Mouse (Mus musculus): Measurements from ENCODE around the gene P2rx4.
"Not testable (repeated sequence)": the region's sequence is repeated elsewhere in the genome, so short reads cannot be mapped to it uniquely, and the experiment has no call there.

P2rx4 gene

DNA sequence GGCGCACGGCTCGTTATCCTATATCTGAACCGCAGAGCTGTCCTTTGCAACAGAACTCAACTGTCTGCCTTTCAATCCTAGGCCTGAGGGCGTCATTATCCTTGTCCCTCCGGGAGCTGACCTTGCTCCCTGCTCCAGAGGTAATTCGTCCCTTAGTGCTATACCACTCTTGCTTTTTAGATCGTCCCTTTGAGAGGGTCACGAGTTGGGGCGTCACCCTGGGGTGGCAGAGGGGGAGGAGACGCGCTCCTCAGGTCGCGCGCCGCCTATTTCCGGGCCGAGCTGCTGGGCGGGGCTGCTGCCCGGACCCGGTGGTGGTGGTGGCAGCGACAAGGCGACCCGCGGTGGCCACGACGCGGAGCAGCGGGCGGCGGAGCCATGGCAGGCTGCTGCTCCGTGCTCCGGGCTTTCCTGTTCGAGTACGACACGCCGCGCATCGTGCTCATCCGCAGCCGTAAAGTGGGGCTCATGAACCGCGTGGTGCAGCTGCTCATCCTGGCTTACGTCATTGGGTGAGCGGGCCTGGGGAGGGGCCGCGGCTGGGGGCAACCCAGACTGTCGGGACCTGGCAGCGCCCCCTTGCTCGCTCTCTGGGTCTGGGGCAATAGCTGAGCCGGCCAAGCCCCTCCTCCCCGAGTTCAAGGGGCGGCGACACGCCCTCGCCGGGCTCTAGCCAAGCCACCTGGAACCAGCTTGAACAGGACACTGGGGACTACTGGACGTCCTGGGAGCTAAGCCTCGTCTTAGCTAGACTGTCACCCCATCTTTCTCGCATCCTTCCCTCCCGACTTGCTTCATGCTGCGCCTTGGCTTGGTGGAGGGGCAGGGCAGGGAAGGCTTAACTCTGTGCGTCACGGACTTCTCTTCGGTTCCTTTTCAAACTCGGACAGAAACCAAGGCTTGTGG, at the start of gene P2rx4:
P2rx4 (plus strand) TSS at position 269 of the 906 bp plus-strand sequence.
- DNase-seq (ENCODE audit: low spot score): peak; percentile 70

DNA sequence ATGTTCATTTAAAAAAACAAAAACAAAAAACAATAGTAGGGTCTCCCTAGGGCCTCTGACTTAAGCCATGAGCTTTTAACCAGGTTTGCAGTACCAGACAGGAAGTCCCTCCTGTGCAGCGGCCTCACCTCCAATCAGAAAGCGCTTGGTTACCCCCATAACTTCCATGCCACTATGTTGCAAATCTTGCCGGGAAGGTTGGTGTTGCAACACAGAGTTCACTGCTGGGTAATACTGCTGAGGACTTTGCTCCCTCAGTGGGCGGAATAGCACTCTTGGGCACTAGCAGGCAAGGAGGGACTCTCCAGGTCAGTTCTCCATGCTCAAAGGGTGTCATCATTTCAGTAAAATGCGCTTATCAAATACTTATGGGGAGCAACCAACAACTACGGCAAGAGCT, 44.8 kb upstream of the P2rx4 start:
- DNase-seq (ENCODE audit: low spot score): no peak

DNA sequence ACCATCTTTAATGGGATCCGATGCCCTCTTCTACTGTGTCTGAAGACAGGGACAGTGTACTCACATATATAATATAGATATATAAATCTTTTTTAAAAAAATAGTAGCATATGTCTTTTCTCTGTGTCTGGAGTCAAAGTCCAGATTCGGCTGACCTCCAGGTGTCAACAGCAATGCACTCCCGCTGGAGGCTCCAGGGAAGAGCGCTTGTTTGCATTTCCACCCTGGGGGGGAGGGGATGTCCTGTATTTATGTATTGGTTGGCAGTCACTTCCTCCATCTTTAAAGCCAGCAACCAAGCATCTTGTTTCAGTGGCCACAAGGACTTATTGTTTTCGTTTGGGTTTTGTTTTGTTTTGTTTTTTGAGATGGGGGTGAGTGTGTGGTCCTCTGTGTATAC, 42.3 kb upstream of the P2rx4 start:
- no peak for DNase-seq (ENCODE audit: low spot score)

DNA sequence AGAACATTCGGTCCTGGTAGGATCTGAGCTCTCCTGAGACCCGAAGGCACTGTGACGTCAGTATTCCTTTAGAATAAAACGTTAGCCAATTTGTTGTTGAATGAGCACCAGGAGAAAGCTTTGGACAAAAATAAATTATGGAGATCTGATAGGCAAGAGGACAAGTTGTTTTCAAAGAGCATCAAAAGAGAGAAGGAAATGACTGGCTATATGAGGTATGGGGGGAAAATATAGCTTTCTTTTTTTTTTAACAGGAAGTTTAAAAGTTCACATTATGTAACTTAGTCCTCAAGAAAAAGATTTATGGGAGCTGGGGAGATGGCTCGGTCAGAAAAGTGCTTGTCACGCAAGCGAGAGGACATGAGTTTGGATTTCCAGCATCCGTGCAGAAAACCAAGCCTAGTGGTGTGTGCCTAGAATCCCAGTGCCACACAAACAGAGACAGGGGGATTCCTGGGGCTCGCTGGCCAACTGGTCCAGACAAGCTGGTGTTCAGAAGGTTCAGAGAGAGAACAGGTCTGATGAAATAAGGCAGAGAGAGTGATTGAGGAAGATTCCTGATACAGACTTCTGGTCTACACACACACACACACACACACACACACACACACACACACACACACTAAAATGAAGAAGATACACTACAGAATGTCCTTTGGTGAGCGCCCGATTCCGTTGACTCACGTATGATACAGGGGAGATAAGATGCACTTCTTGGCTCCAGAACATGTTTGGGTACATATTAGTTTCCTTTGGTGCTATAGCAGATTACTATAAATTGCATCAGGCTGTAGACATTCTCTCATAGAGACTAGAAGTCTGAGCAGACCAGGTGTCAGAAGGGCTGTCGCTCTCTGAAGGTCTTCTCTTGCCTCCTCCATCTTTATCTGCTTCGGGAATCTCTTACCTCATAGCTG, 38.1 kb upstream of the P2rx4 start:
- no peak for DNase-seq (ENCODE audit: low spot score)

DNA sequence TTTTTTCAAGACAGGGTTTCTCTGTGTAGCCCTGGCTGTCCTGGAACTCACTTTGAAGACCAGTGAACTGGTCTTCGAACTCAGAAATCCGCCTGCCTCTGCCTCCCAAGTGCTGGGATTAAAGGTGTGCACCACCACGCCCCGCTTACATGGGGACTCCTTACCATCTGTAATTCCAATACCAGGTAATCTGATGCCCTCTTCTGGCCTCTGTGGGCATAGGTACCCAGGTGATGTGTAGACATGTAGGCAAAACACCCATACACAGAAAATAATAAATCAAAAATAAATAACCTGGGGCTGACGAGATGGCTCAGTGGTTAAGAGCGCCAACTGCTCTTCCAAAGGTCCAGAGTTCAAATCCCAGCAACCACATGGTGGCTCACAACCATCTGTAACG, 35.7 kb upstream of the P2rx4 start:
- not testable (repeated sequence) for DNase-seq (ENCODE audit: low spot score)

DNA sequence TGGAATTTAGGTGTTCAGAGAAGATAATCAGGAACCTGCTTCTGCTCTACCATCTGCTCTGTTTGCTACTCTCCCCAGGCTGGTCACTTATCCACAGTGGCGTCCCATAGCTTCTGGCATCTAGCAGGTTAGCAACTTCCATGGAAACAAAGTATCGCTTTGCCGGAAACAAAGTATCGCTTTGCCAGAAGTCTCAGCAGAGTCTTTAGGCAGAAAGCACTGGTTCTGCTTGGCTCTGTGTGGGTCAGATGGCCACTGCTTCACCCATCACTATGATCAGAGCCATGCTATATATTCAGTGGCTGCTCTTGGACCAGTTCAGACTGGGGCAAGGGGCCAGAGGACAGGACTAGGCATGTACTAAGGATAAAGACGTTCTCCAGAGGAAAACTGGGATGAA, 35.0 kb upstream of the P2rx4 start:
- DNase-seq (ENCODE audit: low spot score): no peak

DNA sequence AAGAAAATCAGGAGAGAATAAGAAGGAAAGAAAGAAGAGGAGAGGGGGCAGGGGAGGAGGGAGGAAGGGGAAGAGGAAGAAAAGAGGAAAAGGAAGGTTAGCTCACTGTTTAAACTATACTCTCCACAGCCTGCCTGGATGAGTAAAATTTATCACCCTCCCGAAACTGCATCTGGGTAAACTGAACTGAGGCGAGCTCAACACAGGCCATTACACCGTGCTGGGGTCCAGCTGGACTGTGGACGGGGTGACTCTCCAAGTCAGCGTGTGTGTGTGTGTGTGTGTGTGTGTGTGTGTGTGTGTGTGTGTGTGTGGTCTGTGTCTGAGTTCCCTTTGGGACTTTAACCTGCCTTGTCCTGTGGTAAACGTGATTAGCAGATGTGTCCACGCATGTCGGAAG, 31.3 kb upstream of the P2rx4 start:
- DNase-seq (ENCODE audit: low spot score): no peak

DNA sequence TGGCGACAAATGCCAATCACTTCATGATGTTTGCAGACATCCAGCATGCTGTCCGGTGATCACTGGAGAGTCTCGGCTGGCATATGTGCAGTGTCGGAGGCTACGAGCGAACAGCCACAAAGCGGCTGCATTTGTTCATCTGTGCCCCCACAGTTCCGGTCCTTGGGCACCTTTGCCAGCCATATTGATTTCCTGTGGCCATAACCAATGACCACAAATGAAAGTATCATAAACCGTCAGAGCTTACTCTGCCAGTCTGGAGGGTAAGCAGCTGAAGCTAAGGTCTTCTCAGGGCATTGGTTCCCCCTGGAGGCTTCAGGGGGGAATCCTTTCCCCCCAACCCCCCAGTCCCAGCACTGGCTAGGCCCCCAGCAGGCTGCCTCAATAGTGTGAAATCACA, 29.4 kb upstream of the P2rx4 start:
- no peak for DNase-seq (ENCODE audit: low spot score)

DNA sequence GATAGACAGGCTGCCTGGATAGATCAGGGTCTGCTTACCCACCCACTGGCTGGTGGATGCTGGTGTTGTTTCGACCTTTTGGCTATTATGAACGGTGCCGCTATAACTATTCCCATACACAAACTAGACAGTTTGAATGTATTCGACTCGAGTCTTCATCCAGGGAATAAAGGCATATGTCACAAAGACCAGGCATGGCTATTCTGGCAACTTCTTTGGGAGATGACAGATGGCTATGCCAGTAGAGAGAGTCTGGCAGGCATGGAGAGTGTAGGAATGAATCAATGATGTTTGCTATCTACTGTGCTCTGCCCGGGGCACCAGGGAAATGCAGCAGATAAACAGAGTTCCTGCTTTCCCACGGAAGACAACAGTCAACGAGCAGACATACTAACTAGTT, 27.5 kb upstream of the P2rx4 start:
- no peak for DNase-seq (ENCODE audit: low spot score)

DNA sequence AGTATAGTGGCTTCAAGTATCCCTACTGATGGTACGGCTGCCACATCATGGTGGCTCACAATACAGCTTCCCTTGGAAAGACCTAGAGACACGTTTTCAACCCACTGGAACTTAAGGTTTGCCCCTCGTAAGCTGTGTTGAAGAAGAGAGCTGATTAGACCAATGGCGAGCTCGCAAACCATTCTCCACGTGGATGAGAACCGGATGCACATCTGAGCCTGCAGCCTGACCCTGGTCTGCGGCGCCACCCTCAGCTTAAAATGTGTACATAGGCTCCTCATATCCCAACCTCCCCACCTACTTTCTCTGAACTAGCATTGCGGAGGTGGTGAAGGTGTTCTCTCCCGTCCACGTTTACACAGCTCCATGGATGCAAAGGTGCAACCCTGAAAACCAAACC, 26.1 kb upstream of the P2rx4 start:
- DNase-seq (ENCODE audit: low spot score): no peak

DNA sequence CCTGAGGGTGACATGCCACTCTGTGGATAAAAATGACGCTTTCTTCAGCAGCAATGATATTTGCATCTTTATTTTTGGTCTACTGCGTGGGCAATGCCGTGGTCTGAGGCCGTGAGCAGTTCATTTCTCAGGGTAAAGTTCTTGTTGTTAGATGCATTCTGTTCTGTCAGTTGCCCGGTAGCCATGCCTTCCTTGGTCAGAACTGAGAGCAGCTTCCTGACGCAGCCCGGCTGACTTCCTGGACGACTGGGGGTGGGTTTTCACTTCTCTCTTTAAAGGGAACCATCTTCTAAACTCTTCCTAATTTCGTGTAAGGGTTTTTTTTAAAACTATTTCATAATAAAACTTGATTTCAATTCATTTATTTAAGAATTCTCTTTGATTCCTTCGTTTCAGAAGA, 23.4 kb upstream of the P2rx4 start:
- DNase-seq (ENCODE audit: low spot score): no peak

DNA sequence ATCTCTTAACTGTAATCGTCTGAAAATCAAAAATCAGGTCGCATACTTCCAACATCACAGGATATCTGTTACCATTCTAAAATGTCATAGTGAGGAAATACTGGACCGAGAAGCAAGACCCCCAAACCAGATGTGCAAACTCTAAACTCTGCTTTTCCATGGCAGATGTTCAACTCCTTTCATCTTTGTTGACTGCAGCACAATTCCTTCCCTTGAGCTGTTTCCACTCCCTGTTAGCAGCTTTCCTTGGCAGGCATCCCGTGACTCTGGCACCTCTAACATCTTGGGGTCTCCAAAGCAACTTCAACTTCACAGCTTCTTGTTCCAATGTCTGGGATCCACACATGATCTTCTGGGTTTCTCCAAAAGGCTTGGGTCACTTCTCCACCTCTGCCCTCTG, 20.0 kb upstream of the P2rx4 start:
- no peak for DNase-seq (ENCODE audit: low spot score)

DNA sequence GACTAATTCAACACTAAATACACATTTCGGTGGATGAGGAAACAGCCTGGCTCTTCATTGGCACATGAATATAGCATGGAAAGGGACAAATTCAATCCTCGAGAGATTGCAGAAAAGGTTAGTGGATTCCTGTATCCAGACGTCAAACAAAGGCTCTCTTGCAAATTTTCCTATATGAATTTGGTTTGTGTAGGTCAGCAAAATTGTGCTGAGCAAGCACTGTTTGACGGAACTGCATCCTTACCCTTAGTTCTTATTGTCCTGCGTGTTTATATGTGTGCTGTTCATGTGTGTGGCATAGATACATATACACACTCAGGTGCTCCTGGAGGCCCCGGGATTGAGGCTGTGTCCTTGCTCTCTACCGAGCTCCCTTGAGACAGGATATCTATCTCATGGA, 18.2 kb upstream of the P2rx4 start:
- no peak for DNase-seq (ENCODE audit: low spot score)

DNA sequence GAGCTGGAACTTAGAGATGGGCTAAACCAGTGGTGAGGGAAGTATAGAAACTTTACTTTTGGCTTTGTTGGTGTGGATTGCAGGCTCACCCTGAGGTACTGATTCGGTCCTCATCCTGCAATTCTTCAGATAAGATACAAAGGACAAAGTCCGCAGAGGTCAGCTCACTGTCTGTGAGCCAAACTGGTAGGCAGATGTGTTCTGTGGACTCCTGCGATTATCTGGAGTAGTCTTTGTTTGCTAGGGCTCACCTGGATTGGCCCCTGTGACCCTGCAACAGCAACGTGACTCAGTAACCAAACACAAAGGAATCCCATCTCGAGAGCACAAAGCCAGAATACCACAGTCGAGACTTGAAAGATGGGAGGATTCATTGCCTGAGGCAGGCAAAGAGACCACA, 16.9 kb upstream of the P2rx4 start:
- no peak for DNase-seq (ENCODE audit: low spot score)

DNA sequence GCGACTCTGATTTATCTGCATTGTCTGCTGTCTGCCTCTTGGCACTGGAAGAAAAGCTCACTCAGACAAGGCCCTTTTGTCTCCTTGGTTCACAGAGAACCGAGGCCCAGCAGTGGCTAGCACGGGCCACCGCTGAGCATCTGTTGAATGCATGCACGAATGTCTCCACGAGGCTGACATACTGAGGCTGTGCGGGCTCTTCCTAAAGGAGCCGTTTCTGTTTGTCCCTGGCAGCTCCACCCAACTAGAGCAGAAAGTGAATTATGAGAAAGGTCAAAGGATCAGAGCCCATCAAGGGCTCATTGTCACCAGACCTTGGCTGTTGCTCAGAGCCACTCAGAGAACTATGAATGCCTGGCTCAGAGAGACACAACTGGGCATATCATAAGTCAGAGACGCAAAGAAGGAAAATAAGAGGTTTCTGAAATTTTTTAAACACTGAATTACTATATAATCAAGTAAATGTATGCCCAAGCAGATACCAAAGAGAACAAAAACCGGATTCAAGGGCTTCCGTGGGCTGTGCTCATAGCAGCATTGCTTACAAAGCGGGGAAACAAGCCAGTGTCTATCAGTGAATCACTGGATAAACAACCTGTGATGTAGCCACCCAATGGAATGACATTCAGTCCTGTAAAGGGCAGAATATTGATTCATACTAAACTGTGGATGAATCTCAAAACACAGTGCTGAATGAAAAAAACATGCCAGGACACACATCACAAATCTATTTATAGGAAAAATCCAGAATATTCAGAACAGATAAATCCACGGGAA, 13.7 kb upstream of the P2rx4 start:
- DNase-seq (ENCODE audit: low spot score): no peak

DNA sequence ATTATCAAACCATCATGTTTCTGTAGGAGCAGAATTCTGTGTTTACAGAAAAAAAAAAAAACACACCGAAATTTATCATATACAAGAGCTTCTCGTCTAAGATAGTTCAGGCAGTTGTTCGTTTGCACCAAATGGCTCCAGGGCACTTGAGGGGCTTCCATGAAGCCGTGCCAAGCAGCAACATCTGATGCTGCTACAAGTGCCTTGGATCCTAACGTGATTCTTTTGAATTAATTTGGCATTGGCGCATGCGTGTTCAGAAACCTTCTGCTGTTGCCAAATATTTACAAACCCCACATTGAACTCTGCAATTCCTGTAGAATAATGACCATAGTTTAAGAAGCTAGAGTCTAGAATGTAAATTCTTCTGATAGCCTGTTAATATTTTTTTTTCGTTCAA, 11.8 kb upstream of the P2rx4 start:
- DNase-seq (ENCODE audit: low spot score): no peak

DNA sequence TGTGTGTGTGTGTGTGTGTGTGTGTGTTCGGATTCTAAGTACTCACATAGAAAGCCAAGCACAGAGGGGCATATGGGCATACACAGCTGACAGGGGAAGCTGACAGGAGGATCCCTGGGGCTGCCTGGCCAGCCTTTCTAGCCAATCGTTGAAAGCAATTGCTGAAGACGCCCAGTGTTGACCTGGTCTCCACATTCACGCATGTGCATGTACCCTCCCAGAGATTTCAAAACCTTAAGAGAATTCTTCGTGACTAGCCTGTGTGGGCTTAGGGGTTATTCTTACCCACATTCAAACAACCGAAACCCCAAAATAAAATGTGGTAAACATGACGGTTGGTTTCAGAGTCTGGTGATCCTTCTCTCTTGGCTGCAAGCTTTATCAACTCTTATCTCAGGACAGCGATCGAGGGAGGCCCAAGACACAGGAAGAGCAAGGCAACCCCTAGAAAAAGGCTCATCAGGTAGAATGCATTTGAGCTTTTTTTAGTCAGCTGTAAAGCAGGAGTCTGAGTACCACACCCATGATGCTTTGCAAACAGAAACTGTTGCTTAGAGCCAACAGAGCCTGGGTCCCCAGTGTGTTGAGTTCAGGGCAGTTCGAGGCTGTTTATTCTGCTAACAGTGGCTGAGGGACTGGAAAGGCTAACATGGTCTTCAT, 9.2 kb upstream of the P2rx4 start:
- peak; percentile 19 for DNase-seq (ENCODE audit: low spot score)

DNA sequence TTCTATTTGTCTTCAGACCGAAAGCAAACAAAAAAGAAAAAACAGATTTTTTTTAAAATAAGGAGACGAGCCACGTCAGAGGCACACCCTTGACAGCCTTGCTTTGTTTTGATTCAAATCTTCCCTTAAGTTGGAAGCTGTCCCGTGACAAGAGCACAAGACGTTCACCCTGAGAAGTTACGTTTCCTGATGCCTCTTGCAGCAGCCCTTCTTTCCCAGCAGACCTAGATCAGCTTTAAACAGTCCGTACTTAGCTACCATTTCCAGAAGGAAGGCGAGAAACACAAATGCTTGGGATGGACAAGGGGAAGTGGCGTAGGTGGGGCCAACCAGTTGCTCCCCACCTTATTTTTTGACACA, 8.7 kb upstream of the P2rx4 start:
- no peak for DNase-seq (ENCODE audit: low spot score)

DNA sequence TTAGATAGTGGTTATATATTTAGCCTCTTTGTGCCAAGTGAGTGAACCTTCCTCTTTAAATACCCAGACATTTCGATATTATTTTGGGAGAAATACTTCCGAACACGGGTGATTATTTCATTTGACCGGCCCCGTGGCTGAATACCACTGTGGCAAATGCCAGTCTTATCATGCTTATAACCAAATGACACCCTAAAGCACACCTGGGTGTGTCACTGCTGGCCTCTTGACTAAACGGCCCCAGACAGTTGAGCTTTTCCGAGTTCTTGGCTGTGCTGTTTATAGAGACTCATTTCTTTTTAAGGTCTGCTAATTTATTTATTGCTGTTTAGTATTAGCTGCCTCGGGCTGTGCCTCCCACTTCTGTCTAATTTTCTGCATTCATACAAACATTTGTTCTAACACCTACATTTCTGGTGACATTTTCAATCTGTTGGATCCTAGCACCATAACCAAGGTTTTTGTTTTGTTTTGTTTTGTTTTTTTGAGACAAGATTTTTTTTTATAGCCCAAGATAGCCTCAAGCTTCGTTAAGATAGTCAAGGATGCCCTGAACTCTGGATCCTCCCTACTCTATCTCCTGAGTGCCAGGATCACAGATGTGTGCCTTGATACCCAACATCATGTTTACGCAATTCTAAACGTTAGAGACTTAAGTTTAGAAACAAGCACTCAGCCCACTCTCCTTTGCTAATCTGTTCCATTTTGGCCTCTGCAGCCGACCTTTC, 7.1 kb upstream of the P2rx4 start:
- no peak for DNase-seq (ENCODE audit: low spot score)

DNA sequence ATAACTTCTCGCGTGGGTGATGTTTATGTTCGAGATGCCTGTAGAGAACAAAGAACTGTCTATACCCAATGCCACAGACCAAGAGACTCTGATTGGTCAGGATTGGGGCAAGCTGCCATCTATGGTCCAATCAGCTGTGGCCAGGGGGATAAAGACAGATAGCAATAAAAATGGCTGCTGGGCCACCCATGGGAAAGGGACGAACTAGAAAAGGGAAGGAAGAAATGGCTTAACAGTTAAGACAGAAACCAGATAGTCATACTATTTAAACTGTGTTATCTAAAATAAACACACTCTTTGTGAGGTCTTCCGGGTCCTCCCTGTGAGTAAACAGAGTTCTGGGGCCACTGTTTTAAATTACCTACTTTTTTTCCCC, 6.5 kb upstream of the P2rx4 start:
- DNase-seq (ENCODE audit: low spot score): no peak

DNA sequence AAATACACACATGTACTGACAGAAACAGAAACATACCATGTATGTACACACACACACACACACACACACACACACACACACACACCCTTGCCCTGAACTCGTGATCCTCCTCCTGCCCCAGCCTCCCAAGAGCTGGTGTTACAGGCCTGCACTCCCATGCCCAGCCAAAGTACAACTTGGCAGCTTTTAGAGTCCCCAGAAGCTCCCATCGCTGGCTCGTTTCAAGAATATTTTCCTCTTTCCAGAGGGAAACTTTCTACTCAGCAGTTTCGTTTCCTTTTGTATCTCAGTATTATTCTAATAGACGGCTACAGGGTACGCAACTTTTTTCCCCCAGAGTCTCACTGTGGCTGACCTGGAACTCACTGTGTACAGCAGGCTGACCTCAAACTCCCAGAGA, 5.2 kb upstream of the P2rx4 start:
- DNase-seq (ENCODE audit: low spot score): no peak

All from urinary bladder, postnatal 14 days (tissue).